Mouse (Mus musculus) cerebellum, adult 9-10 months (tissue): ENCODE results near the gene Trim38.

Experiments used
- DNase-seq: peaks from one replicate; pipeline ENCODE4 v3.0.0; 2022

Gene Trim38

DNA sequence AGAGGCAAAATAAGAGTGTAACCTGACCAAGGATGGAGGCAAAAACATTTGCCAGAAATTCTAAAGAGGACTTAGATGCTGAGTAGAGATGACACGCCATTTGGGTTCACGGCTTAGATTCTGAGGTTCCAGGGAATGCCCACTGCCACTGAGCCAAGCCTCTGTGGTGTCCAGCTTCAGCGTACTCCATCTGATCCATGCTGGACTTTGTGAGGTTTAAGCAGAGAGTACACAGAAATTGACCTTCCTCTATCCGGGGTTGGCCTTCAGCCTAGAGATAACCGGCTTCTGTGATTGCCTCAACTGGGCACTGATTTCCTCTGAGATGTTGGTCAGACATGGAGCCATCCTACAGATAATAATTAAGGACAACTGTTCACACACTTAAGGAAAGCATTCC, 66.9 kb downstream of the Trim38 start:
- DNase-seq = no peak

DNA sequence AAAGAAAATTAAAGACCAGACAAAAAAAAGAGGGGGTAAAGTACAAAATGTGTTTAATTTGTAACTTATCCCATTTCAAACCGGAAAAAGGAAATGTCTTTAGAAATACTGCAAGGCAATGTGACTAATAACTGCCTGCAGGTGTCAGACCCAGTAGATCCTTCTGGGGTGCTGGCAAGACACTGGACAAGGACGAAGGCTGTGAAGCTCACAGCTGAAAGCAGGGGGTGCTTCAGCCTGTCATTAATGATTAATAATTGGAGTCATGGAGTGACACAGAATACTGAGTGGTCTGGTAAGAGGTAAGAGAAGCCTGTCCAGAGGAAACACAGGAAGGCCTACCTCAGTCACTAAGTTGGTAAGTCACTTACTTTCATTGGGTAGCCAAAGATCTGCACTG, 69.6 kb downstream of the Trim38 start, which contains the start of gene Slc17a3:
TSS of gene Slc17a3 (plus strand) at position 127 of the 400 bp plus-strand sequence.
- DNase-seq = no peak
